19 mouse cellular contexts compared by ENCODE assay signal in genomic region chr10:80186649-80187048, GRCm38 (mm10). TPM values are rescaled to one million over a fixed set of nuclear protein-coding genes. Genes with fewer than 3 reads are reported as not detected.
DNase-seq lines count a peak whose midpoint lies in the region; ATAC-seq and TF ChIP-seq lines count a peak whose summit lies in the region.
"Had no signal": no experiment of that assay in that cellular context is flagged by ENCODE, and none has a peak within 500 bp of the region (broad histone marks: within the 10 kb centered on the region; RNA-seq: fewer than 3 reads in every experiment).

No protein-coding gene starts in this region.

- ATAC-seq in embryonic facial prominence, embryonic 13.5 days (ENCODE audit: insufficient number of reproducible peaks, insufficient read depth, low FRiP score, low TSS enrichment, low read depth) = no peak
- ATAC-seq in heart, embryonic 11.5 days (replicated peaks; ENCODE audit: insufficient number of reproducible peaks, low FRiP score, low TSS enrichment) = no peak
- no peak for ATAC-seq in midbrain, embryonic 13.5 days
- ATAC-seq: CD4-positive, CD25-positive, alpha-beta regulatory T cell, adult 4 months; forebrain, embryonic 13.5 days; hindbrain, postnatal 0 days had no signal

- WGBS in embryonic facial prominence, embryonic 13.5 days = 45% methylated on average over 27 of the region's 27 CpGs
- WGBS in embryonic facial prominence, embryonic 10.5 days = 41% methylated on average over 27 of the region's 27 CpGs
- WGBS in heart, embryonic 11.5 days (ENCODE audit: insufficient replicate concordance) = 34% methylated on average over 27 of the region's 27 CpGs
- 40% methylated on average over 27 of the region's 27 CpGs for WGBS in heart, embryonic 10.5 days
- WGBS in midbrain, embryonic 13.5 days = 42% methylated on average over 27 of the region's 27 CpGs

- H3K9me3 ChIP-seq in embryonic facial prominence, embryonic 13.5 days = no peaks in the 10 kb centered on the region
- no peaks in the 10 kb centered on the region for H3K9me3 ChIP-seq in embryonic facial prominence, embryonic 10.5 days
- H3K9me3 ChIP-seq in heart, embryonic 11.5 days (replicated peaks; ENCODE audit: control insufficient read depth, low read length) = no peaks in the 10 kb centered on the region
- H3K9me3 ChIP-seq in heart, embryonic 10.5 days = no peaks in the 10 kb centered on the region
- no peaks in the 10 kb centered on the region for H3K9me3 ChIP-seq in E14TG2a.4 (ENCODE audit: low read length)
- no peaks in the 10 kb centered on the region for H3K9me3 ChIP-seq in midbrain, embryonic 13.5 days
- H3K9me3 ChIP-seq: forebrain, embryonic 13.5 days; hindbrain, embryonic 13.5 days had no signal

- peaks cover 27% of the 10 kb centered on the region for H3K4me1 ChIP-seq in embryonic facial prominence, embryonic 13.5 days
- H3K4me1 ChIP-seq in embryonic facial prominence, embryonic 10.5 days = peaks cover 54% of the 10 kb centered on the region
- 0 out of 2 replicates have a peak, but pooled peaks cover 6% of the 10 kb centered on the region for H3K4me1 ChIP-seq in heart, embryonic 11.5 days (ENCODE audit: control insufficient read depth, insufficient read depth, low read length)
- H3K4me1 ChIP-seq in heart, embryonic 10.5 days = peaks cover 30% of the 10 kb centered on the region
- peaks cover 54% of the 10 kb centered on the region for H3K4me1 ChIP-seq in E14TG2a.4 (replicated peaks; ENCODE audit: low read depth, low read length)
- peaks cover 78% of the 10 kb centered on the region for H3K4me1 ChIP-seq in midbrain, embryonic 13.5 days (replicated peaks)

- H3K27me3 ChIP-seq in embryonic facial prominence, embryonic 13.5 days = peaks cover 31% of the 10 kb centered on the region
- peaks cover 82% of the 10 kb centered on the region for H3K27me3 ChIP-seq in embryonic facial prominence, embryonic 10.5 days (replicated peaks; ENCODE audit: low read depth, poor library complexity, severe bottlenecking)
- peaks cover 51% of the 10 kb centered on the region for H3K27me3 ChIP-seq in heart, embryonic 11.5 days (ENCODE audit: control insufficient read depth, insufficient read depth, low read length)
- peaks cover 76% of the 10 kb centered on the region for H3K27me3 ChIP-seq in heart, embryonic 10.5 days (ENCODE audit: insufficient read depth, poor library complexity, severe bottlenecking)
- H3K27me3 ChIP-seq in E14TG2a.4 (ENCODE audit: insufficient read depth, low read length) = peaks cover 85% of the 10 kb centered on the region
- peaks cover 9% of the 10 kb centered on the region; the same call in 1 of the 2 replicates for H3K27me3 ChIP-seq in midbrain, embryonic 13.5 days
- H3K27me3 ChIP-seq: forebrain, embryonic 13.5 days had no signal

- 0 out of 2 replicates have a peak overlapping the region, but pooled peaks have one; percentile 16 for H3K9ac ChIP-seq in embryonic facial prominence, embryonic 13.5 days
- H3K9ac ChIP-seq in heart, embryonic 11.5 days (ENCODE audit: low read depth, low read length) = 0 out of 2 replicates have a peak overlapping the region, but pooled peaks have one; percentile 13
- H3K9ac ChIP-seq in midbrain, embryonic 13.5 days (replicated peaks) = 0 out of 2 replicates have a peak overlapping the region, but pooled peaks have one; percentile 28
- H3K9ac ChIP-seq: forebrain, embryonic 13.5 days had no signal

- DNase-seq in embryonic facial prominence, embryonic 10.5 days (ENCODE audit: low spot score) = no peak
- no peak for DNase-seq in heart, embryonic 10.5 days (ENCODE audit: low spot score)
- no peak for DNase-seq in gastrocnemius, adult 8-10 months (ENCODE audit: low spot score in 2 of 2)
- DNase-seq: adrenal gland, adult 8-10 months; adrenal gland, postnatal 36 days; B cell, adult 2 months; cerebellum, adult 2 months; cerebellum, postnatal 10 days; gastrocnemius, postnatal 14 days; heart, postnatal 14 days had no signal

- TF ChIP-seq CTCF in E14TG2a.4 (conservative IDR thresholded peaks at IDR 0.05; ENCODE audit: low read length) = no peak

- H3K27ac ChIP-seq in embryonic facial prominence, embryonic 13.5 days = no peak overlapping the region
- H3K27ac ChIP-seq in embryonic facial prominence, embryonic 10.5 days (replicated peaks) = no peak overlapping the region
- no peak overlapping the region for H3K27ac ChIP-seq in heart, embryonic 11.5 days (ENCODE audit: low read depth, low read length)
- H3K27ac ChIP-seq in heart, embryonic 10.5 days = no peak overlapping the region
- H3K27ac ChIP-seq in midbrain, embryonic 13.5 days = peak overlapping the region; percentile 96
- H3K27ac ChIP-seq: forebrain, embryonic 13.5 days; hindbrain, embryonic 13.5 days; hindbrain, postnatal 0 days had no signal

- H3K36me3 ChIP-seq in embryonic facial prominence, embryonic 13.5 days = peaks cover 52% of the 10 kb centered on the region
- H3K36me3 ChIP-seq in embryonic facial prominence, embryonic 10.5 days (replicated peaks) = peaks cover 71% of the 10 kb centered on the region
- 0 out of 2 replicates have a peak, but pooled peaks cover 4% of the 10 kb centered on the region for H3K36me3 ChIP-seq in heart, embryonic 11.5 days (ENCODE audit: control insufficient read depth, insufficient read depth, low read length)
- H3K36me3 ChIP-seq in heart, embryonic 10.5 days = peaks cover 38% of the 10 kb centered on the region
- H3K36me3 ChIP-seq in E14TG2a.4 (ENCODE audit: insufficient read depth, low read length) = 0 out of 2 replicates have a peak, but pooled peaks cover 7% of the 10 kb centered on the region
- H3K36me3 ChIP-seq in midbrain, embryonic 13.5 days = peaks cover 43% of the 10 kb centered on the region

- H3K4me2 ChIP-seq in embryonic facial prominence, embryonic 13.5 days = no peak overlapping the region
- H3K4me2 ChIP-seq in heart, embryonic 11.5 days = no peak overlapping the region
- peak overlapping the region; percentile 97 for H3K4me2 ChIP-seq in midbrain, embryonic 13.5 days (replicated peaks)
- H3K4me2 ChIP-seq: forebrain, embryonic 13.5 days; hindbrain, embryonic 13.5 days had no signal

- no peak overlapping the region for H3K4me3 ChIP-seq in embryonic facial prominence, embryonic 13.5 days
- no peak overlapping the region; the same call in 1 of the 2 replicates for H3K4me3 ChIP-seq in embryonic facial prominence, embryonic 10.5 days
- no peak overlapping the region for H3K4me3 ChIP-seq in heart, embryonic 11.5 days (ENCODE audit: low read depth, low read length)
- H3K4me3 ChIP-seq in heart, embryonic 10.5 days = no peak overlapping the region
- peak overlapping the region; percentile 66 for H3K4me3 ChIP-seq in E14TG2a.4 (replicated peaks; ENCODE audit: low read length)
- H3K4me3 ChIP-seq in midbrain, embryonic 13.5 days (replicated peaks) = no peak overlapping the region
- H3K4me3 ChIP-seq: forebrain, embryonic 13.5 days; hindbrain, embryonic 13.5 days had no signal

RNA-seq across cellular contexts. Expression of gene Efna2, which starts 7.4 kb away (rescaled TPM):
- polyA plus RNA-seq in embryonic facial prominence, embryonic 13.5 days (2015; fragmentation: Nextera tagmentation; extraction: Ambion mirVana) = 26.8 and 38.8 TPM in 2 replicates
- polyA plus RNA-seq in embryonic facial prominence, embryonic 10.5 days (2016; fragmentation: Nextera tagmentation; extraction: Ambion mirVana) = 45.2 and 50.1 TPM in 2 replicates
- 13.9 and 14.8 TPM in 2 replicates for polyA plus RNA-seq in heart, embryonic 11.5 days (2014; fragmentation: Nextera tagmentation; extraction: Ambion mirVana)
- polyA plus RNA-seq in heart, embryonic 10.5 days (2016; fragmentation: Nextera tagmentation; extraction: Ambion mirVana) = 14.9 and 20.6 TPM in 2 replicates
- 34.5 and 41.3 TPM in 2 replicates for polyA plus RNA-seq in midbrain, embryonic 13.5 days (2015; fragmentation: Nextera tagmentation; extraction: Ambion mirVana)
- total RNA-seq in gastrocnemius, adult 8-10 months (2022) = under 1 TPM; 0.19 to 0.48 (median 0.36) TPM
- total RNA-seq: hematopoietic stem cell, adult 5-6 weeks had no signal

RNA-seq across cellular contexts. Expression of gene 1600002K03Rik, which starts 13.9 kb away (rescaled TPM):
- polyA plus RNA-seq in embryonic facial prominence, embryonic 13.5 days (2015; fragmentation: Nextera tagmentation; extraction: Ambion mirVana) = 11.0 and 11.6 TPM in 2 replicates
- 10.8 and 12.0 TPM in 2 replicates for polyA plus RNA-seq in embryonic facial prominence, embryonic 10.5 days (2016; fragmentation: Nextera tagmentation; extraction: Ambion mirVana)
- polyA plus RNA-seq in heart, embryonic 11.5 days (2014; fragmentation: Nextera tagmentation; extraction: Ambion mirVana) = 9.6 and 12.4 TPM in 2 replicates
- 11.7 and 13.9 TPM in 2 replicates for polyA plus RNA-seq in heart, embryonic 10.5 days (2016; fragmentation: Nextera tagmentation; extraction: Ambion mirVana)
- 11.9 and 14.5 TPM in 2 replicates for polyA plus RNA-seq in midbrain, embryonic 13.5 days (2015; fragmentation: Nextera tagmentation; extraction: Ambion mirVana)
- total RNA-seq in gastrocnemius, adult 8-10 months (2022) = 1 to 10 TPM; 4.3 to 7.8 (median 6.9) TPM

RNA-seq across cellular contexts. Expression of gene Cirbp, which starts 20.9 kb away (rescaled TPM):
- 142 and 162 TPM in 2 replicates for polyA plus RNA-seq in embryonic facial prominence, embryonic 13.5 days (2015; fragmentation: Nextera tagmentation; extraction: Ambion mirVana)
- 93.2 and 110 TPM in 2 replicates for polyA plus RNA-seq in embryonic facial prominence, embryonic 10.5 days (2016; fragmentation: Nextera tagmentation; extraction: Ambion mirVana)
- polyA plus RNA-seq in heart, embryonic 11.5 days (2014; fragmentation: Nextera tagmentation; extraction: Ambion mirVana) = 49.1 and 52.7 TPM in 2 replicates
- 85.7 and 98.0 TPM in 2 replicates for polyA plus RNA-seq in heart, embryonic 10.5 days (2016; fragmentation: Nextera tagmentation; extraction: Ambion mirVana)
- 354 and 412 TPM in 2 replicates for polyA plus RNA-seq in midbrain, embryonic 13.5 days (2015; fragmentation: Nextera tagmentation; extraction: Ambion mirVana)
- total RNA-seq in gastrocnemius, adult 8-10 months (2022) = 10 to 100 TPM; 23.4 to 49.1 (median 31.4) TPM

RNA-seq across cellular contexts. Expression of gene Midn, which starts 38.6 kb away (rescaled TPM):
- 21.2 and 25.7 TPM in 2 replicates for polyA plus RNA-seq in embryonic facial prominence, embryonic 13.5 days (2015; fragmentation: Nextera tagmentation; extraction: Ambion mirVana)
- polyA plus RNA-seq in embryonic facial prominence, embryonic 10.5 days (2016; fragmentation: Nextera tagmentation; extraction: Ambion mirVana) = 22.2 TPM in 2 replicates
- polyA plus RNA-seq in heart, embryonic 11.5 days (2014; fragmentation: Nextera tagmentation; extraction: Ambion mirVana) = 29.5 and 31.9 TPM in 2 replicates
- polyA plus RNA-seq in heart, embryonic 10.5 days (2016; fragmentation: Nextera tagmentation; extraction: Ambion mirVana) = 16.1 and 24.4 TPM in 2 replicates
- 35.9 and 40.6 TPM in 2 replicates for polyA plus RNA-seq in midbrain, embryonic 13.5 days (2015; fragmentation: Nextera tagmentation; extraction: Ambion mirVana)
- 10 to 100 TPM; 20.8 to 36.0 (median 29.5) TPM for total RNA-seq in gastrocnemius, adult 8-10 months (2022)

RNA-seq across cellular contexts. Expression of gene Mum1, which starts 39.6 kb away (rescaled TPM):
- 96.1 and 97.6 TPM in 2 replicates for polyA plus RNA-seq in embryonic facial prominence, embryonic 13.5 days (2015; fragmentation: Nextera tagmentation; extraction: Ambion mirVana)
- polyA plus RNA-seq in embryonic facial prominence, embryonic 10.5 days (2016; fragmentation: Nextera tagmentation; extraction: Ambion mirVana) = 95.9 and 98.1 TPM in 2 replicates
- polyA plus RNA-seq in heart, embryonic 11.5 days (2014; fragmentation: Nextera tagmentation; extraction: Ambion mirVana) = 34.6 and 38.2 TPM in 2 replicates
- polyA plus RNA-seq in heart, embryonic 10.5 days (2016; fragmentation: Nextera tagmentation; extraction: Ambion mirVana) = 56.4 and 76.5 TPM in 2 replicates
- polyA plus RNA-seq in midbrain, embryonic 13.5 days (2015; fragmentation: Nextera tagmentation; extraction: Ambion mirVana) = 91.4 and 98.4 TPM in 2 replicates
- total RNA-seq in gastrocnemius, adult 8-10 months (2022) = 10 to 100 TPM; 12.7 to 16.9 (median 15.2) TPM
